Mouse (Mus musculus) brain, embryonic 14.5 days (tissue): ENCODE measurements around the gene Foxj1.

Experiments
- CTCF ChIP-seq: fragments of 200-500 bp; IDR thresholded peaks from 2 replicates; pipeline ENCODE4 v1.5.1; 2012; ENCODE audit warnings: inconsistent platforms, mild to moderate bottlenecking, moderate library complexity, borderline replicate concordance; ENCODE audit not compliant: insufficient read depth, insufficient read length; ENCODE audit errors: extremely low read depth
- POLR2A ChIP-seq: fragments of 200-500 bp; IDR thresholded peaks from 2 replicates; pipeline ENCODE4 v1.6.1; 2012; ENCODE audit warnings: mild to moderate bottlenecking, inconsistent platforms, borderline replicate concordance; ENCODE audit not compliant: poor library complexity, insufficient read depth, insufficient read length, severe bottlenecking; ENCODE audit errors: extremely low read depth

- TF ChIP-seq POLR2A (peak; percentile 40; the same call in 1 of the 2 replicates), CTCF (no peak)
Measured at GRCm38 (mm10) chr11:116306126-116306982, 28.8 kb downstream of the Foxj1 start.
